Mouse (Mus musculus) left cerebral cortex, postnatal 4 days (tissue): ENCODE measurements around the gene Rtbdn. TPM values are rescaled to one million over a fixed set of nuclear protein-coding genes. Genes with fewer than 3 reads are reported as not detected.

ENCODE experiments used
- DNase-seq: peaks from one replicate; pipeline ENCODE4 v3.0.0-alpha.2; 2022
- intact Hi-C: fragments of 180-260 bp; cut with DNase I; formaldehyde crosslinking; loops from one replicate; pipeline ENCODE4 v1.15.1; 2025
- microRNA-seq: library from miRNA; unstranded; fragments of <30 nt; microRNA quantifications from one replicate; pipeline ENCODE4 v1.2.0, GENCODE M21; 2022
- total RNA-seq, 2 experiments: library from RNA; stranded (reverse); gene quantifications; 2 replicates each; pipeline ENCODE4 v1.2.3; 2021

Rtbdn gene
- total RNA-seq, 2 experiments from 2014 or later: 6.7 to 8.3 TPM

- intact Hi-C loops: no loop called here
- DNase-seq: no peak
These were observed 48.9 kb downstream of the Rtbdn start for GRCm38 (mm10) chr8:84995680-84996079.

GRCm38 (mm10) chr8:84996978-84997377, 50.2 kb downstream of the Rtbdn start:
- no peak for DNase-seq
- intact Hi-C loops: no loop called here

GRCm38 (mm10) chr8:84997649-84998295, 51.0 kb downstream of the Rtbdn start:
- intact Hi-C loops: no loop called here
- DNase-seq: peak; percentile 96

Small RNAs within 50 kb of the gene (microRNA-seq; reads per million reads assigned to microRNA genes)
- gene Gm24197: 5.1 reads per million, percentile 11 among the genes with 10 or more reads in this experiment

Other genes starting within 250 kb of the Rtbdn start
- 1 to 10 TPM; 3.0 to 3.3 TPM for gene Lyl1, start 245.5 kb upstream of the Rtbdn start, total RNA-seq
- not detected for gene G430095P16Rik, start 224.0 kb upstream of the Rtbdn start, total RNA-seq
- 100 to 1,000 TPM; 674 to 782 TPM for gene Nfix, start 146.6 kb upstream of the Rtbdn start, total RNA-seq
- gene Dand5, start 124.2 kb upstream of the Rtbdn start, total RNA-seq: 1 to 10 TPM; 4.9 to 5.5 TPM
- gene Gadd45gip1, start 115.5 kb upstream of the Rtbdn start, total RNA-seq: 10 to 100 TPM; 18.4 to 18.9 TPM
- gene Rad23a, start 106.3 kb upstream of the Rtbdn start, total RNA-seq: 10 to 100 TPM; 44.1 to 49.7 TPM
- gene Calr, start 100.1 kb upstream of the Rtbdn start, total RNA-seq: 100 to 1,000 TPM; 528 to 548 TPM
- gene Farsa, start 90.0 kb upstream of the Rtbdn start, total RNA-seq: 10 to 100 TPM; 86.2 to 90.4 TPM
- gene Syce2, start 74.9 kb upstream of the Rtbdn start, total RNA-seq: 10 to 100 TPM; 42.0 to 42.4 TPM
- gene Gcdh, start 53.1 kb upstream of the Rtbdn start, total RNA-seq: 10 to 100 TPM; 30.8 to 32.7 TPM
- gene Klf1, start 45.1 kb upstream of the Rtbdn start, total RNA-seq: under 1 TPM in 1 of 2 experiments, not detected in 1; 0.24 TPM
- 1 to 10 TPM; 2.8 to 4.1 TPM for gene Dnase2a, start 38.4 kb upstream of the Rtbdn start, total RNA-seq
- gene Mast1, start 9.6 kb upstream of the Rtbdn start, total RNA-seq: 100 to 1,000 TPM; 195 to 210 TPM
- gene Gm49661, start 22.4 kb downstream of the Rtbdn start, total RNA-seq: not detected
- gene Prdx2, start 22.6 kb downstream of the Rtbdn start, total RNA-seq: 100 to 1,000 TPM; 665 to 681 TPM
- 10 to 100 TPM; 41.1 to 42.1 TPM for gene Rnaseh2a, start 22.8 kb downstream of the Rtbdn start, total RNA-seq
- 10 to 100 TPM; 12.5 to 13.5 TPM for gene Junb, start 31.7 kb downstream of the Rtbdn start, total RNA-seq
- gene Hook2, start 43.6 kb downstream of the Rtbdn start, total RNA-seq: 10 to 100 TPM; 28.3 to 32.5 TPM
- gene Best2, start 67.5 kb downstream of the Rtbdn start, total RNA-seq: not detected
- 100 to 1,000 TPM; 106 to 107 TPM for gene Asna1, start 78.3 kb downstream of the Rtbdn start, total RNA-seq
- 100 to 1,000 TPM; 158 to 163 TPM for gene Trir, start 79.8 kb downstream of the Rtbdn start, total RNA-seq
- 100 to 1,000 TPM; 163 to 179 TPM for gene Tnpo2, start 89.9 kb downstream of the Rtbdn start, total RNA-seq
- gene Fbxw9, start 113.1 kb downstream of the Rtbdn start, total RNA-seq: 10 to 100 TPM; 79.0 to 80.0 TPM
- not detected for gene Gm5741, start 121.0 kb downstream of the Rtbdn start, total RNA-seq
- gene Dhps, start 124.8 kb downstream of the Rtbdn start, total RNA-seq: 10 to 100 TPM; 79.9 to 82.3 TPM
- gene Wdr83os, start 133.7 kb downstream of the Rtbdn start, total RNA-seq: 10 to 100 TPM; 60.9 to 61.2 TPM
- 10 to 100 TPM; 21.4 to 21.7 TPM for gene Wdr83, start 134.3 kb downstream of the Rtbdn start, total RNA-seq
- 10 to 100 TPM; 25.2 to 26.5 TPM for gene Man2b1, start 136.3 kb downstream of the Rtbdn start, total RNA-seq
- 1 to 10 TPM; 6.5 to 6.8 TPM for gene Zfp791, start 176.1 kb downstream of the Rtbdn start, total RNA-seq
- not detected for gene Cks1brt, start 204.9 kb downstream of the Rtbdn start, total RNA-seq